Mouse (Mus musculus): ENCODE results near the gene Nxf1.

DNA sequence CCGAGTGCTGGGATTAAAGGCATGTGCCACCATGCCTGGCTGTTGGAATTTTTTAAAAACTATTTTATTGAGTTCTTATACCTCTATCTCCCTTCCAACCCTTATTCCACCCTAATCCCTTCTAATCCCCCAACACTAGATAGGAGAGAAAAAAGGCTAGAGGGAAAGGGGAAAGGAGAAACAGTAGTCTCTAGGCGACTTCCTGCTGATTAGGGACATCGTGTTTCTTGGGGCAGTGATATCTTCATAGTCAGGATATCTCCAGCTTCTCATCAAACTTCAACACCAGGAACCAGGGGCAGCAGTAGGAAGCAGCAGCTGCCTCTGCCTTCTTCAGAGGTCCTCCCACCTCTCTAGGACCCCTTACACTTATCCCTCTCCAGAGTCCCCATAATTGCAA is 22.5 kb upstream of the Nxf1 start:
- TF ChIP-seq CTCF (conservative IDR thresholded peaks at IDR 0.05; ENCODE audit: low read length) (no peak), NANOG (IDR thresholded peaks at IDR 0.05; ENCODE audit: borderline replicate concordance, low read length) (no peak)
